Mouse (Mus musculus) olfactory bulb, adult 2 months (tissue): ENCODE data around the gene Ydjc. TPM values are rescaled to one million over a fixed set of nuclear protein-coding genes. Genes with fewer than 3 reads are reported as not detected.

Source experiments
- H3K27ac ChIP-seq: fragments of 200-500 bp; 2 replicates; pipeline ENCODE4 v1.5.1; 2012; ENCODE audit warnings: low read depth, low read length; ENCODE audit not compliant: insufficient read depth
- H3K4me1 ChIP-seq: fragments of 200-500 bp; 2 replicates; pipeline ENCODE4 v1.6.1; 2012; ENCODE audit warnings: low read length; ENCODE audit not compliant: control insufficient read depth, insufficient read depth
- H3K4me3 ChIP-seq: fragments of 200-500 bp; 2 replicates; pipeline ENCODE4 v1.5.1; 2012; ENCODE audit warnings: mild to moderate bottlenecking, low read depth, low read length, moderate library complexity; ENCODE audit not compliant: insufficient read depth
- CTCF ChIP-seq: fragments of 200-500 bp; IDR thresholded peaks from 2 replicates; pipeline ENCODE4 v1.5.1; 2012; ENCODE audit warnings: low read depth, mild to moderate bottlenecking, low read length, moderate library complexity; ENCODE audit not compliant: insufficient read depth
- POLR2A ChIP-seq: fragments of 200-500 bp; IDR thresholded peaks from 2 replicates; pipeline ENCODE4 v1.6.1; 2012; ENCODE audit warnings: mild to moderate bottlenecking, low read depth, low read length, moderate library complexity; ENCODE audit not compliant: insufficient read depth
- WGBS: fragments of 180-500 bp; shearing (Covaris S2); methylation state at CpG from one replicate; pipeline ENCODE4 v1.1.7; 2018; 5-methylcytosine and 5-hydroxymethylcytosine counted together
- polyA plus RNA-seq: library from polyadenylated mRNA; stranded (reverse); fragments of >200 nt; gene quantifications from 2 replicates; pipeline ENCODE4 v1.2.4, GENCODE M21; 2012; ENCODE audit warnings: low replicate concordance; ENCODE audit not compliant: missing spikeins, insufficient read depth, insufficient read length

The Ydjc gene
- polyA plus RNA-seq, 1 experiment: not detected

DNA sequence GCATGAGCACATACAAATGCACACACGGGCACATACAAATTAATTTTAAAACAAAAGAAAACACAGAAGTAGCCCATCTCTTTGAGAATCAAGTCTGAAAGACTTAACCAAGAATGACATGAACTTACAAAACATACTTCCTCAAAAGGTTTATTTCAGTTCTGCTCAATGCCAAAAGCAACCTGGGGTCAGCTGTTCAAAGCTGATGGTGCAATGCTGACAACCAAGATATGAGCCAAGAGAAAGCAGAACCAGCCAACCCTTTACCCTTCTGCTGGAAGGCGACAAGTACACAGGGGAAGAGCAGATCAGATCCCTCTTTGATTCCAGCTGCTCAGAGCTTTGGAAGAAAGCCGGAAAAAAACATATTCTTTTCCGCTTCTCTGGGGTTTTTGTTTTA, 37.0 kb downstream of the Ydjc start:
- H3K4me1 ChIP-seq: peaks cover 4% of the 10 kb centered on the region; the same call in 1 of the 2 replicates
- no peak overlapping the region for H3K27ac ChIP-seq
- no peak overlapping the region for H3K4me3 ChIP-seq
- TF ChIP-seq POLR2A (no peak), CTCF (no peak)
- 66% methylated on average over 4 of the region's 4 CpGs for WGBS

DNA sequence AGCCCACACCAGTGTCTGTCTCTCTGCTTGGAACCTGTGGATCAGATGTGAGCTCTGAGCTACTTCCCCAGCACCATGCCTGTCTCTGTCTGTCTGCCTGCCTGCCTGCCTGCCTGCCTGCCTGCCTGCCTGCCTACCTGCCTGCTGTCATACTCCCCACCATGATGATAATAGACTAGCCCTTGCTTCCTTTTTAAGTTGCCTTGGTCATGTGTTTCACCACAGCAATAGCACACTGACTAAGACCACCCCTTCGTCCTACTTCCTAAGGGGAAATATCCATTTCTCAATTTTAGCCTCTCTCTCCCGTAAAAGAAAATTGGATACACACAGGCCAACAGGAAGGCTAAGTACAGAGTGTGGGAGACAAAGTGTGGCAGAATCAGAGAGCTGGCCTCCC, 37.7 kb downstream of the Ydjc start:
- TF ChIP-seq POLR2A: no peak
- TF ChIP-seq CTCF: no peak
- 50% methylated on average over 2 of the region's 2 CpGs for WGBS
- Histone ChIP-seq H3K4me3 (no peak overlapping the region), H3K4me1 (peaks cover 4% of the 10 kb centered on the region; the same call in 1 of the 2 replicates), H3K27ac (no peak overlapping the region)

DNA sequence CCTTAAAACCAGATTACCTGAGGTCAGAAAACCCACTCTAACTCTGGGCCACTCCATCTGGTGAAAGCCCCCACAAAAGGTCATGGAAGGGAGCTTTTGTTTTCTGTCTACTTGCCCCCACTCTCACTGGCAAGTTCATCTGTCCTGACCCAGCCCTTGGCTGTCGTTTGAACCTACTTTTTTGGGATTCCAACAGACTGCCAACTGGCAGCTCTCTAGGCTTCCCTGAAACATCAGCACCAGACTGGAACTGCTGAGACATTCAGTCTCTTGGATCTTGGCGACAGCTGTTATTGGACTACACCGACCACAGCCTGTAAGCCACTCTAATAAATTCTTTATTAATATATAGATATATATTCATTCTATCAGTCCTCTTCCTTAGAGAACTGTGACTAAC, 38.6 kb downstream of the Ydjc start:
- Histone ChIP-seq H3K4me1 (peaks cover 4% of the 10 kb centered on the region; the same call in 1 of the 2 replicates), H3K27ac (no peak overlapping the region), H3K4me3 (no peak overlapping the region)
- TF ChIP-seq POLR2A: no peak
- TF ChIP-seq CTCF: no peak
- WGBS: 47% methylated on average over 3 of the region's 3 CpGs

DNA sequence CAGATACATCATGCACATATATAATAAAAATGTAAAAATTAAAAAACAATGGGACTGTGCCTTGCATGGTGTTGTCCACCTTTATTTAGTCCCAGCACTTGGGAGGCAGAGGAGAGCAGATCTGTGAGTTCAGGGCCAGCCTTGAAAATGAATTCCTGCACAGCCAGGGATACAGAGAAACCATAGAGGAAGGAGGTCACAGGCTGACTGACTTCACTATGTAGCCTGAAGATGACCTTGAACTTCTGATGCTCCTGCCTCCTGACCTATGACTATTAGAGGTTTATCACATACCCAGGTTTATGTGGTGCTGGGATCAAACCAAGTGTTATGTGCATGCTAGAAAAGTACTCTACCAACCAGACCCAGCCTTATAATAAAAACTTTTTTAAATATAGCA, 41.1 kb downstream of the Ydjc start:
- no peak for TF ChIP-seq POLR2A
- TF ChIP-seq CTCF: no peak
- Histone ChIP-seq H3K27ac (no peak overlapping the region), H3K4me3 (no peak overlapping the region), H3K4me1 (peaks cover 4% of the 10 kb centered on the region; the same call in 1 of the 2 replicates)

DNA sequence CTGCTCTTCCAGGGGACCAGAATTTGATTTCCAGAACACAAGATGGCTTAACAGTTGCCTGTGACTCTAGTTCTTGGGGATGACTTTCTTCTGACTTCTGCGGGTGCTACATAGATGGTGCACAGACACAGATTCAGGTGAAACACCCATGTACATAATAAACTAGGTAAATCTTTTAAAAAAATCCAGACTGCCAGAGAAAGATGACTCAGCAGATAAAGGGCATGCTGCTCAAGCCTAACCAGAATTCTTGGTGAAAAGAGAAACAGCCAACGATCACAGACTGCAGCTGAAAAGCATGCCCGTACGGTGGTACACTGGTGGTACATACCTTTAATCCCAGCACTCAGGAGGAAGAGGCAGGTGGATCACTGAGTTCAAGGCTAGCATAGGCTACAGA, 49.4 kb downstream of the Ydjc start:
- H3K4me1 ChIP-seq: peaks cover 2% of the 10 kb centered on the region; the same call in 1 of the 2 replicates
- TF ChIP-seq CTCF (no peak), POLR2A (no peak)
- no peak overlapping the region for H3K4me3 ChIP-seq
- 85% methylated on average over 4 of the region's 4 CpGs for WGBS
- no peak overlapping the region for H3K27ac ChIP-seq

DNA sequence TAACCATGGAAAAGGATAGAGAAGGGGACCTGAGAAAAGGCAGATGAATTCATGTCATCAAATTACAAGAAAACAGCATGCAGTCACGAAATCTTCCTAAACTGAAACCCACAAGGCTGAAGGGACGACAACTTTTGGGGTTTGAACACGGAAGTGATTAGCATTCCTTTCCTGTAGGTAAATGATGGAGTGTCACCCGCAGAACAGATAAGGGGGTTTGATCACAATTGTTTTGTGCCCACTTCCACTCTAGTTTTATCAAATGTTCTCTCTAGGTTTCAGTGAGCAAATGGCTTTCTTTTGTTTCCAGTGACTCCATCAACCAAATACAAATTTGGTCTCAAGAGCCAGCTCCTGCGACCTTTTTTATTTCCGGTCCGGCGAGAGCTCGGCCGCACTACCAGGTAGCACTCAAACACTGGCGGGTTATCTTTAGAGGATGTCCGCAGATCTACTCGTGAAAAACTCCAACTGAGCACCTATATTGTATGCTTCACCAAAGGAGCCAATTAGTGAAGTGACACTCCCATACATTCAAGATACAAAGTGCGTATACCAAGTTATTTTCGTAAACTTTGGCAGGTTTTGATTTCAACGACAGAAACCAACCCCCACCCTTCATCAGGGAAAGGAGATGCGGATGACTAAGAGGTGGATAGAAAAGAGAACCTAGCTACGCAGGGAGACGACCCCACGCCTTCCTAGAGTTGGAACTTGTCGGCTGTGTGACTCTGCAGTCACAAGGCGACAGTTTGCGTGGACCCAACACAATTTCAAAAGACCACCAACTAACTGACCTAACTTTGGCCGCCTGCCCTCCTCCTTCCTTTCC, 55.9 kb downstream of the Ydjc start:
- 5% methylated on average over 24 of the region's 24 CpGs for WGBS
- TF ChIP-seq CTCF: no peak
- 0 out of 2 replicates have a peak, but pooled peaks have one; percentile 3 for TF ChIP-seq POLR2A
- Histone ChIP-seq H3K4me1 (peaks cover 5% of the 10 kb centered on the region), H3K4me3 (peak overlapping the region; percentile 79), H3K27ac (no peak overlapping the region)

DNA sequence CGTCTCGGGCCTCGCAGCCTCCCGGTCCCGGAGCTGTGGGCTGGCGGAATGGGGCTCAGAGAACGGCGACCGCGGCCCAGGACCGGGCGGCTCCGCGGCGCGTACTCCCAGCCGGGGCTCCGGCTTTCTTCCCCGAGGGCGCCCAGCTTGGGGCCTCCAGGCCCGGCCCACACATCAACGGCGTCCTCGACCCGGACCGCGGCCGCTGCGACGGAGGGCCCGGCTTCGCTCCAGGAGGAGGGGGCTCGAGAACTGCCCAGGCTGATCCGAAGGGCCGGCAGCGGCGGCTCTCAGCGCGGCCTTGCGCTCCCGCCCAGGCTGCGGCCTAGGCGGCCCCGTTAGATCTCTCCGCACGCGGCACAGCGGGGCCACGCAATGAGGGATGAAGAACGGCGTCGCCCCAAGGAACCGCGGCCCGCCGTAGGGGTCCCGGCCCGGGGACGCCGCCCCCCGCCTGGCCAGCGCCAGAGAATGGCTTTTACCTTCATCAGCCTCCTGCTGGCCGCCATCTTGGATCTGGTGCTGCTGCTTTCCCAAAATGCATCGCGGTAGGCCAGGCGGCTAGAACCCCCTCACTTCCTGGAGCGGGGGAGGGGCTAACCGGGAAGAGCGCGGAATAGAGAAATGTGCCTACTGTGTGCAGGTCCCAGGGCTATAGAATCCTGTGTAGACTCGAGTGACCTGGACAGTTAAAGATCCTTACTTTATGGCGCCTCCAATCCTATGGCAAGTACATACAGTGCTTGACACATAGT, 56.7 kb downstream of the Ydjc start:
- TF ChIP-seq POLR2A (peak; percentile 40; the same call in 1 of the 2 replicates), CTCF (no peak)
- under 1% methylated on average over 72 of the region's 72 CpGs for WGBS

DNA sequence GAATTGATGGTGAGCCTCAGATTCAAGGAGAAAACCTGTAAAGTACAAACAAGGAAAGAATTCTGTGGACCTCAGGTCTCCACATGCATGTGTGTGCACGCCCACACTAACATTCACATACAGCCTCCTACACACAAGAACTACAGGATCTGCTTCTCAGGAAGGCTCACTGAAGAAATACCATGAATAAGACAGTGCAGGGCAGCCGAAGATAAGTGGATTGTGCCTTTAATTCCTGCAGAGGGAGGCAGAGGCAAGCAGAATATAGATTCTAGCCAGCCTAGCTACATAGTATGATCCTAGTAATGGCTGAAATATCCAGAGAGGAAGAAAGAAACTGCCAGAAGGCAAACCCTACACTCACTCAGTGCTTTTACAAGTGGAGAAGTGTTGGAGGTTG, 57.6 kb downstream of the Ydjc start:
- WGBS: 39% methylated on average over 2 of the region's 2 CpGs

More for the DNA sequence above, 56.7 kb downstream of the Ydjc start:
- Histone ChIP-seq H3K4me3 (peak overlapping the region; percentile 79), H3K4me1 (peaks cover 5% of the 10 kb centered on the region; the same call in 1 of the 2 replicates), H3K27ac (peak overlapping the region; percentile 64)

DNA sequence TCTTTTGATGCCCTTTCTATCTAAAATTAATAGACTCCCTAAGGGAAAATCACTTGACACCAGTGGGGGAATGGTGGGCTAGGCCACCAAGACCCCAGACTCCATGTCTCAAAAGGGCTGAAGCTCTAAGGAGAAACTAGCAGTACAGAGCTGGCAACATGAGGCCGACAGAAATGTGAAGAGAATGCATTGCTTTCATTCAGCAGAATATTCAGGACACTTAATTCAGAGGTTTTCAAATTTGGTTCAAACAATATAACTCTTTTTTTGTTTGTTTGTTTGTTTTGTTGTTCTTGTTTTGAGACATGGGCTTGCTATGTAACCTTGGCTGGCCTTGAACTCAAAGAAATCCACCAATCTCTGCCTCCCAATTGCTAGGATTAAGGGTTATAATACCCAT, 58.1 kb downstream of the Ydjc start, which contains the start of gene Ube2l3:
Gene Ube2l3, minus strand, starts transcription at position 101 of the 400 bp plus-strand sequence.
- peak within 1 kb of the TSS; percentile 79 for H3K4me3 ChIP-seq
- TF ChIP-seq CTCF (no peak), POLR2A (no peak)
- no peak within 1 kb of the TSS for H3K27ac ChIP-seq
- WGBS: 84% methylated on average over 1 of the region's 1 CpGs
- peaks cover 5% of the 10 kb centered on the region; the same call in 1 of the 2 replicates for H3K4me1 ChIP-seq

More for the DNA sequence above, 57.6 kb downstream of the Ydjc start:
- Histone ChIP-seq H3K4me3 (no peak overlapping the region), H3K4me1 (peaks cover 5% of the 10 kb centered on the region; the same call in 1 of the 2 replicates), H3K27ac (no peak overlapping the region)
- TF ChIP-seq POLR2A (no peak), CTCF (no peak)
